Mouse (Mus musculus): Measurements from ENCODE around the gene Nutm1. TPM values are rescaled to one million over a fixed set of nuclear protein-coding genes. Genes with fewer than 3 reads are reported as not detected.

Gene Nutm1
- total RNA-seq, 1 experiment, result not detected

GRCm38 (mm10) chr2:112246193-112246592, 12.9 kb downstream of the Nutm1 start:
- H3K4me1 ChIP-seq (ENCODE audit: control insufficient read depth in 2 of 2, insufficient read depth in 2 of 2, low read length in 2 of 2, poor library complexity in 1 of 2), result peaks cover 0 to 28% of the 10 kb centered on the region in 2 experiments; a peak in 2 of 4 replicates
- DNase-seq (ENCODE audit: low read depth, low spot score), result no peak
- in situ Hi-C loops (cut with MboI; ENCODE audit: low sequenced_read_pairs in 2 of 2, unreplicated experiment in 2 of 2), result no loop called here
- H3K36me3 ChIP-seq (ENCODE audit: control insufficient read depth, insufficient read depth, low read length, poor library complexity, severe bottlenecking), result peaks cover 19% of the 10 kb centered on the region
- H3K27ac ChIP-seq (ENCODE audit: insufficient read depth, low read depth, low read length, poor library complexity, severe bottlenecking), result no peak overlapping the region
- TF ChIP-seq ZC3H11A (IDR thresholded peaks at IDR 0.05; ENCODE audit: borderline replicate concordance, low read depth, low read length) (no peak), MAFK (IDR thresholded peaks at IDR 0.05; ENCODE audit: insufficient read depth, low read depth, low read length) (no peak), CHD2 (IDR thresholded peaks at IDR 0.05; ENCODE audit: low read depth, low read length) (no peak), ZNF384 (IDR thresholded peaks at IDR 0.05; ENCODE audit: low read depth, low read length) (no peak), HCFC1 (IDR thresholded peaks at IDR 0.05; ENCODE audit: borderline replicate concordance, insufficient read depth, low read length) (no peak)
- H3K4me3 ChIP-seq (ENCODE audit: insufficient read depth in 1 of 2, low read depth in 1 of 2, low read length in 2 of 2, poor library complexity in 1 of 2, severe bottlenecking in 1 of 2), result no peak overlapping the region
- no peaks in the 10 kb centered on the region for H3K9me3 ChIP-seq (ENCODE audit: control insufficient read depth, insufficient read depth, low read depth, low read length)
- no peak overlapping the region for H3K9ac ChIP-seq (ENCODE audit: insufficient read depth, low read depth, low read length, poor library complexity, severe bottlenecking)

GRCm38 (mm10) chr2:112245307-112245706, 13.8 kb downstream of the Nutm1 start:
- TF ChIP-seq HCFC1 (IDR thresholded peaks at IDR 0.05; ENCODE audit: borderline replicate concordance, insufficient read depth, low read length) (no peak), CHD2 (IDR thresholded peaks at IDR 0.05; ENCODE audit: low read depth, low read length) (no peak), ZNF384 (IDR thresholded peaks at IDR 0.05; ENCODE audit: low read depth, low read length) (no peak), ZC3H11A (IDR thresholded peaks at IDR 0.05; ENCODE audit: borderline replicate concordance, low read depth, low read length) (no peak), MAFK (IDR thresholded peaks at IDR 0.05; ENCODE audit: insufficient read depth, low read depth, low read length) (no peak)
- peaks cover 0 to 29% of the 10 kb centered on the region in 2 experiments; a peak in 2 of 4 replicates for H3K4me1 ChIP-seq (ENCODE audit: control insufficient read depth in 2 of 2, insufficient read depth in 2 of 2, low read length in 2 of 2, poor library complexity in 1 of 2)
- no peak overlapping the region for H3K9ac ChIP-seq (ENCODE audit: insufficient read depth, low read depth, low read length, poor library complexity, severe bottlenecking)
- peaks cover 19% of the 10 kb centered on the region for H3K36me3 ChIP-seq (ENCODE audit: control insufficient read depth, insufficient read depth, low read length, poor library complexity, severe bottlenecking)
- H3K9me3 ChIP-seq (ENCODE audit: control insufficient read depth, insufficient read depth, low read depth, low read length), result no peaks in the 10 kb centered on the region
- no peak overlapping the region for H3K4me3 ChIP-seq (ENCODE audit: insufficient read depth in 1 of 2, low read depth in 1 of 2, low read length in 2 of 2, poor library complexity in 1 of 2, severe bottlenecking in 1 of 2)
- no peak overlapping the region for H3K27ac ChIP-seq (ENCODE audit: insufficient read depth, low read depth, low read length, poor library complexity, severe bottlenecking)
- in situ Hi-C loops (cut with MboI; ENCODE audit: low sequenced_read_pairs in 2 of 2, unreplicated experiment in 2 of 2), result no loop called here
- no peak for DNase-seq (ENCODE audit: low read depth, low spot score)

GRCm38 (mm10) chr2:112241787-112242186, 17.3 kb downstream of the Nutm1 start:
- no peak for DNase-seq (ENCODE audit: low read depth, low spot score)
- 0 out of 2 replicates have a peak overlapping the region, but pooled peaks have one; percentile 20 for H3K9ac ChIP-seq (ENCODE audit: insufficient read depth, low read depth, low read length, poor library complexity, severe bottlenecking)
- peaks cover 19% of the 10 kb centered on the region for H3K36me3 ChIP-seq (ENCODE audit: control insufficient read depth, insufficient read depth, low read length, poor library complexity, severe bottlenecking)
- TF ChIP-seq MAFK (IDR thresholded peaks at IDR 0.05; ENCODE audit: insufficient read depth, low read depth, low read length), result no peak
- TF ChIP-seq ZC3H11A (IDR thresholded peaks at IDR 0.05; ENCODE audit: borderline replicate concordance, low read depth, low read length), result no peak
- no peak for TF ChIP-seq ZNF384 (IDR thresholded peaks at IDR 0.05; ENCODE audit: low read depth, low read length)
- TF ChIP-seq HCFC1 (IDR thresholded peaks at IDR 0.05; ENCODE audit: borderline replicate concordance, insufficient read depth, low read length), result no peak
- no peak for TF ChIP-seq CHD2 (IDR thresholded peaks at IDR 0.05; ENCODE audit: low read depth, low read length)
- in situ Hi-C loops (cut with MboI; ENCODE audit: low sequenced_read_pairs in 2 of 2, unreplicated experiment in 2 of 2), result no loop called here
- no peak overlapping the region for H3K4me3 ChIP-seq (ENCODE audit: insufficient read depth in 1 of 2, low read depth in 1 of 2, low read length in 2 of 2, poor library complexity in 1 of 2, severe bottlenecking in 1 of 2)
- no peaks in the 10 kb centered on the region for H3K9me3 ChIP-seq (ENCODE audit: control insufficient read depth, insufficient read depth, low read depth, low read length)
- H3K4me1 ChIP-seq (ENCODE audit: control insufficient read depth in 2 of 2, insufficient read depth in 2 of 2, low read length in 2 of 2, poor library complexity in 1 of 2), result peaks cover 0 to 33% of the 10 kb centered on the region in 2 experiments; a peak in 2 of 4 replicates
- no peak overlapping the region for H3K27ac ChIP-seq (ENCODE audit: insufficient read depth, low read depth, low read length, poor library complexity, severe bottlenecking)

GRCm38 (mm10) chr2:112239935-112240721, 19.0 kb downstream of the Nutm1 start:
- TF ChIP-seq ZC3H11A (IDR thresholded peaks at IDR 0.05; ENCODE audit: borderline replicate concordance, low read depth, low read length), result no peak
- TF ChIP-seq HCFC1 (IDR thresholded peaks at IDR 0.05; ENCODE audit: borderline replicate concordance, insufficient read depth, low read length), result no peak
- TF ChIP-seq CHD2 (IDR thresholded peaks at IDR 0.05; ENCODE audit: low read depth, low read length), result no peak
- no peak for TF ChIP-seq ZNF384 (IDR thresholded peaks at IDR 0.05; ENCODE audit: low read depth, low read length)
- TF ChIP-seq MAFK (IDR thresholded peaks at IDR 0.05; ENCODE audit: insufficient read depth, low read depth, low read length), result no peak
- DNase-seq (ENCODE audit: low read depth, low spot score), result no peak

More at GRCm38 (mm10) chr2:112239935-112240721, 19.0 kb downstream of the Nutm1 start:
- H3K9ac ChIP-seq (ENCODE audit: insufficient read depth, low read depth, low read length, poor library complexity, severe bottlenecking), result peak overlapping the region; percentile 91
- peak overlapping the region; percentile 87 to 97 for H3K4me3 ChIP-seq (ENCODE audit: insufficient read depth in 1 of 2, low read depth in 1 of 2, low read length in 2 of 2, poor library complexity in 1 of 2, severe bottlenecking in 1 of 2)
- H3K36me3 ChIP-seq (ENCODE audit: control insufficient read depth, insufficient read depth, low read length, poor library complexity, severe bottlenecking), result peaks cover 11% of the 10 kb centered on the region
- H3K4me1 ChIP-seq (ENCODE audit: control insufficient read depth in 2 of 2, insufficient read depth in 2 of 2, low read length in 2 of 2, poor library complexity in 1 of 2), result peaks cover 0 to 30% of the 10 kb centered on the region in 2 experiments; a peak in 2 of 4 replicates
- H3K27ac ChIP-seq (ENCODE audit: insufficient read depth, low read depth, low read length, poor library complexity, severe bottlenecking), result no peak overlapping the region
- in situ Hi-C loops (cut with MboI; ENCODE audit: low sequenced_read_pairs in 2 of 2, unreplicated experiment in 2 of 2), result no loop called here
- no peaks in the 10 kb centered on the region for H3K9me3 ChIP-seq (ENCODE audit: control insufficient read depth, insufficient read depth, low read depth, low read length)
